Mouse (Mus musculus) G1E (cell line): Measurements from ENCODE around the gene Cngb1.

ENCODE experiments used
- CTCF ChIP-seq: IDR thresholded peaks from 2 replicates; pipeline ENCODE4 v1.5.1; 2012; ENCODE audit warnings: low read depth, low read length, inconsistent platforms, mixed read lengths
- POLR2AphosphoS5 ChIP-seq: IDR thresholded peaks from 2 replicates; pipeline ENCODE4 v1.6.1; 2012; ENCODE audit warnings: low read depth, low read length, inconsistent platforms; ENCODE audit not compliant: insufficient replicate concordance

DNA sequence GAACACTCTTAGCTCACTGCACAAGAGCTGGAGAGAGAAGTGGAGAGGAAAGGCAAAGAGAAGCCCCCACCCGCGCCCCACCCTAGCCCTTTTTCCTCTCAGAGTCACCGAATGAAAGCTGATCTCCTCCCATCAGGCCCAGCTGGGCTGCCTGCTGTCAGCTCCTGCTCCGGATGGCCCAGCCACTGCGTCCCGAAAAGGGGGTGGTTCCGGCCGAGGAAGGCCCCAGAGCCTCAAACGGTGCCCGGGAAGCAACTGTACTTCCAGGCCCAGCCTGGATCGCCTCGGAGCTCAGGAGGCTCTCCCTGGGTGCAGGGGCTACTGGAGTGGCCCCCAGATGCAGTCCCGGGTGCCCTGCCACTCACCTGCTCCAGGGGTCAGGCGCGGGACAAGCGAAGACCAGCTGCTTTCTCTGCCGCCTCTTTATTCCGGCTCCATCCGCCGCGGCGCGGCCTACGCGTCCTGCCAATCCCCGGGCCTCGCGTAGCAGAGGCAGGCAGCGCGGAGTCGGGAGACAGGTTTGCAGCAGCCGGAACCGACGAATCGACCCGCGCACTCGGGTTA lies 24.9 kb upstream of the Cngb1 start:
- no peak for TF ChIP-seq CTCF
- TF ChIP-seq POLR2AphosphoS5 = no peak
